Mouse (Mus musculus): ENCODE measurements at regions not wholly inside any gene's neighbourhood (a gene's known extent, or its start where the extent isn't known, plus 50 kb on each side); places are given as distances from the start of the nearest gene placed in this dataset.
A peak's percentile ranks its signal among the peaks of the same experiment; 100 is the strongest.

DNA sequence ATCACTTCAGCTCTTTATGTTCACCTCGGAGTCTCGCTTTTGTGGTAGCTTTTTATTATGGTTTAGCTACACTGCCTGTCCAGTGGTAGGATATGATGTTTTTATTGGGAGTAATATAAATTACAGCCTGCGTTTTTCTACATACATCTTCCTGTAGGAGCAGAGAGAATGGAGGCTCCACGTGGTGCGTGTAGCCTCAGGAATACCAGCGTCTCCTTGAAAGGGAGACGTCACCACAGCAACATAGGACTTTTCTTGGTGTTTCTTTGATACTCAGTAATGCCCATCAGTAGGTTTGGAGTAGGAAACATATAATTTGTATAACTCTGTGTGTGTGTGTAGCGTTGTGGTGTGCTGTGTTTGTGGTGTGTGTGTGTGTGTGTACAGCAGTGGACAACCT lies 150.7 kb downstream of the Ndufs4 start:
- DNase-seq (ENCODE audit: low spot score), result no peak

DNA sequence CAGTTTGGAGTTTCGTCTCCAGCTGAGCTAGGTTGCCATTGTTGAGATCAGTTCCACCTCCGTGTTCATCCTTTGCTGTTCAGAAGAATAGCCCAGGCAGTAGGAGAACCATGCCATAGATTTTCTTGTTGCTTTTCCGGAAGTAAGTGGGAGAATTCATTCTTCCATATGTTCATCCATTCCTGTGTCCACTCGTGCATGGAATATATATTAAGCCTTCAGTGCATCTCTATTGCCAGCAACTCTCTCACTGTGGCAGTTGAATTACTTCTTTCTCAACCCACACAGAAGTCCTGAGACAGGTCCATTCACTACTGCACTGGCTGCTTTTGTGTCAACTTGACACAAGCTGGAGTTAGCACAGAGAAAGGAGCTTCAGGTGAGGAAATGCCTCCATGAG lies 152.2 kb downstream of the Ndufs4 start:
- no peak for DNase-seq (ENCODE audit: low spot score)

DNA sequence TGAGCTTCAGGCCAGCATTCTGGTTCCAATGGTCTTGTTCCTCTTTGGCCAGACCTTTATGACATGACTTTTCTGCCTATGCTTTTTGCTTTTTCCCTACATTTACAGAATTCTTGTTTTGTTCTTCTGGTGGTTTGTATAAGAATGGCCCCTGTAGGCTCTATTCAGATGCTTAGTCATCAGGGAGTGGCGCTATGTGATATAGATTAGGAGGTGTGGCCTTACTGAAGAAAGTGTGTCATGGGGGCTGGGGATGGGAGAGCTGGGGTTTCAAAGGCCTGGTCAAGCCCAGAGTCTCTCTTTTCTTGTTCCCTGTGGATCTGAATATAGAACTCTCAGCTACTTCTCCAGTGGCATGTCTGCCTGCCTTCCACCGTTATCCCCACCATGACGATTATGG lies 155.9 kb downstream of the Ndufs4 start:
- no peak for DNase-seq (ENCODE audit: low spot score)

DNA sequence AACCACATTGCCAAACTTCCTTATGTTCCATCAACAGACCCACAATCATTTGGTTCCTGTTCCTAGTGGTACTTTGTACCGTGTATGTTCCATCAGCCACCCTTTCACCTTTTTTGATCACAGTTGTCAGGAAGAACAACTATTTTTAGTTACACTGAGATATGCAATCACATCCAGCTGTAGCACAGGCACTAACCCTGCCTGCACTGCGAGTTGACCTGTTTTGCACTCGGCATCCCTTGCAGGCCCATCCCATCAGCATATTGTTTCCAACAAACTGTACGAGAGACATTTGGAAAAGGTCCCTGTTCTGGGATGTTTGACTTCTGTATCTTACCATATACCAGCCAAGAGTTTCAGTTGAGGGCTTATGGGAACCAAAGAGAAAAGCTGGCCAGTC lies 157.5 kb downstream of the Ndufs4 start:
- no peak for DNase-seq (ENCODE audit: low spot score)

DNA sequence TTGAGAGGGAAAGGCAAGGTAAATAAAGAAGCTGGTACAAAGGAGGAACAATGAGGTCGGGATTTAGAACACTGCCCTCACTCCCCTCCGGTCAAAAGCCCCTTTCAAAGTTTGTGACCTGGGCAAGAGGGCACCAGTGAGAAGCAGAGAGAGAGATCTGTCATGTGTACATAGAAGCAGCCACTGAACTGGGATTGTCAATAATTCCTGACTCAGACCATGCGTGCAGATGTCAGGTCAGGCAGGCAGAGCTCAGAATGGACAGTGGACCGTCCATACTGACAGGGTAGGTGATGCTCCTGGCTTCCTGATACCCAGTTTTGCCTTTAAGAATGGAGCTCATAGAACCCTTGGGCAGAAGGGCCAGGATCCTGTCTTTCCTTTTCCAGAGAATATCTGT lies 161.0 kb downstream of the Ndufs4 start:
- DNase-seq (ENCODE audit: low spot score), result no peak

DNA sequence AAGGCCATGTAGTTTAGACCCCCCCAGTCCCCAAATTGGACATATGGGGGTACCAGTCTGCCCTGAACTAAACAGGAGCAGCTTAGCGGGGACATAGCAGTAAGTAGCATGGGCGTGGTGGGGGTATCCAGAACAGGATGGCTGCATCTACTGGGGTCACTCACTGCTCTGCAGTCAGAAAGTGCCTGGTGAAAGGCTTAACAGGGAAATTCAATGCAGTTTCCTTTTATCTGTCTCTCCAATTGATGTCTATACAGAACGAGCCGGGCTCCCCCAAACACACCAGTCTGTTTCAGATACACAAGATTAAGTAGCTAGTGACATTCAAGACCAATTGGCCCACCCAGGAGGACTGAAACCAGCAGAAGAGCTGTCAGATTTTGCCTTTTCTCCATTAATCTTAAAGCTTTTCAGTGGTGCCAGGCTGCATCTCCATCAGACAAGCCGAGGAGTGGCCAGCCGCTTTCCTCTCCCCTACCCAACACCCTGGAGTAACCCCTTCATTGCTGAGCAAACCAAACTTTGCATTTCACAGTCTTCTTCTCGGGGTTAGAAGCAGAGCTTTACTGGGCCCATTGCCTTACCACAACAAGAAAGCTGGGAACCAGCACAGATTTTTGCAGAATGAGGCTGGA lies 161.7 kb downstream of the Ndufs4 start:
- no peak for DNase-seq (ENCODE audit: low spot score)

DNA sequence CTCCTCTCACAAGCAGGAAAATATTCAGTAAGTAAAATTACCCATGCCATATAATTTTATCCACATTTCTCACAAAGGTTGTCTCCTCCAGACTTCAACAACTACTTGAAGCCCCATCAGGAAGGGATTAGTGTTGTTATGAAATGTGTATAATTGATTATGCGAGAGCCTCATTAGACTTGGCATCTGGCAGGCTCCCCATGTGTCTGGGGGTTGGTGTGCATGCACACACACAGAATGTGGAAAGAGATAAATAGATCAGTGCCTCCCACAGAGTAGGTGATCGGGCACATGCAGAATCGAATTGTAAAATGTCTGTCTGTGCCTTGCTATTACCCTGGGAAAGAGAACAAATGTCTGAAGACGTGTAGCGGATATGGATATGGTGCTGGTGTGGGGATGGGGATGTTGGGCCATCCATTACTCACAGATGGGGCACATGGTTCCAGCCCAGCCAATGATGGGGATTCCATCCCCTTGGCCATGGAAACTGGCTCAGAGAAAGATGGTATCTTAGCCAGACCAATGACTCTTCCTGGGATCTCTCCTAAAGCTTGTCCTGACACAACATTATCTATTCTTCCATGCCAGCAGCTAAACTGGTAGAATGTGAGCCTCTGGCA lies 168.1 kb downstream of the Ndufs4 start:
- no peak for DNase-seq (ENCODE audit: low spot score)

DNA sequence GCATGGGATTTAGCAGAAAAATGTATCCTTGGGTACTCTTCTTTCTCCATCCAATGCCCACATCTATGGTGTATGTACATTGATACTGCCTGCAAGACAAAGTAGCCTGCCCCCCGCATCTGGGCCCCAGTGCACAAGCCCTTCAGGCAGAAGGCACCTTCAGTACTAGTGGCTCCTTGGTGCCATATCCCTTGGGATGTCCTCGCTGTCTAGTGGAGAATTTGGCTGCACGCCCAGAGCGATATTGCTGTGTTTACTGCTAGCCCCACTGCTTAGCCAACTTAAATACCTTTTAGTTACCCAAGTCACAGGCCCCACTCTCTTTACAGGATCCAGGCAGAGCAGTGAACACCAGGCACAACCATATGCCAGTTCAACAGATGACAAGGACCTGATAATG lies 173.0 kb downstream of the Ndufs4 start:
- DNase-seq (ENCODE audit: low spot score), result peak; percentile 4
